Mouse (Mus musculus): ENCODE data around the gene Myo1c.

DNA sequence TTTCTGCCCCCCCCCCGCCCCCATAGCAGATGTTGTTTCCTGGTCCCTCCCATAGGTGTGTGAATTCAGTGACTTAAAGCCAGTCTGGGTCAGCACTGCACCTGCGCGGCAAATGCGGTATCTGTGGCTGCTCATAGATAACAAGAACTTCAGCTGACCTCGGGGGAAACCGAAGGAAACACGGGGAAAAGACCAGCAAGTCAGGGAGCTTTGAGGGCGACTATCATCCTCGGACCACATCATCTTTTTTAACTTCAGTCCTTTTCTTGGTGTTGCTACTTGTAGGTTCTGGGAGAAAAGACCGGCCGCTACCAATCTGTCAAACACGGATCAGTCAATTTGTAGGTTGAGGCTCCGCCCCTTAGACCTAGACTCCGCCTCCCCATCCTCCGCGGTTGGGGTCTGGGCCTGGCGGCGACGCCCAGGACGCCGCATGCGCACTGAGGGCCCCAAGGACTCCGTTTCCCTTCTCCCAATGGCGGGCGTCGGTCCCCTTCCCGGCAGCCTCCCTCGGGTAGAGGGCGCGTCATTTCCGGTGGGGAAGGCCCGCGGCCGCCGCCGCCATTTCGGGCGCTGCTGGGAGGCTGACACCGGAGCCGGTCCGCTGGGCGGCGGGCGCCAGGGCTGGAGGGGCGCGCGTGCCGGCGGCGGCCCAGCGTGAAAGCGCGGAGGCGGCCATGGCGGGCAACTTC, 28.6 kb downstream of the Myo1c start, which contains the start of gene Crk:
- TF ChIP-seq POLR2A (IDR thresholded peaks at IDR 0.05; ENCODE audit: insufficient read length, low read depth) (peak; percentile 93), CEBPB (IDR thresholded peaks at IDR 0.05; ENCODE audit: insufficient read depth, poor library complexity, severe bottlenecking) (no peak)
